Mouse (Mus musculus) liver, embryonic 14.5 days (tissue): ENCODE data around the gene Sys1. TPM values are rescaled to one million over a fixed set of nuclear protein-coding genes. Genes with fewer than 3 reads are reported as not detected.

Experiments used
- ATAC-seq: fragments of 200-750 bp; cut with Nextera tagmentation; 2 replicates; pipeline ENCODE4 v1.8.0; 2017; ENCODE audit warnings: moderate number of reproducible peaks, mild to moderate bottlenecking, moderate library complexity; ENCODE audit not compliant: insufficient read depth
- DNase-seq, 3 experiments: peaks; one replicate each; pipeline ENCODE4 v3.0.0-alpha.2; 2012 to 2013; ENCODE audit warnings: low read depth in 3 of 3, low spot score in 3 of 3
- H3K27ac ChIP-seq: fragments of 300-500 bp; sonication (generic); 2 replicates; pipeline ENCODE4 v1.5.1; 2014; ENCODE audit warnings: moderate library complexity, mild to moderate bottlenecking, control low read depth, inconsistent platforms
- H3K27me3 ChIP-seq: fragments of 300-500 bp; sonication (generic); 2 replicates; pipeline ENCODE4 v1.6.1; 2014; ENCODE audit warnings: mild to moderate bottlenecking, low read length, moderate library complexity; ENCODE audit not compliant: control insufficient read depth, insufficient read depth
- H3K36me3 ChIP-seq: fragments of 300-500 bp; sonication (generic); replicated peaks from 2 replicates; pipeline ENCODE4 v1.6.1; 2014; ENCODE audit warnings: low read depth; ENCODE audit not compliant: control insufficient read depth, insufficient read depth
- H3K4me1 ChIP-seq, 2 experiments: fragments of 200-500 bp in 1 of 2; fragments of 300-500 bp in 1 of 2; sonication (generic) in 1 of 2; replicated peaks; 2 replicates each; pipeline ENCODE4 v1.6.1; 2012 to 2014; ENCODE audit warnings: antibody characterized with exemption in 1 of 2, inconsistent platforms in 1 of 2, low read length in 1 of 2; ENCODE audit not compliant: control insufficient read depth in 2 of 2, insufficient read depth in 2 of 2
- H3K4me2 ChIP-seq: fragments of 300-500 bp; sonication (generic); 2 replicates; pipeline ENCODE4 v1.6.1; 2014; ENCODE audit warnings: low read depth, mild to moderate bottlenecking, control low read depth, moderate library complexity
- H3K4me3 ChIP-seq, 2 experiments: fragments of 200-500 bp in 1 of 2; fragments of 300-500 bp in 1 of 2; sonication (generic) in 1 of 2; 2 replicates each; pipeline ENCODE4 v1.5.1; 2012 to 2014; ENCODE audit warnings: low read depth in 2 of 2, low read length in 2 of 2, mild to moderate bottlenecking in 2 of 2, control low read depth in 1 of 2, inconsistent platforms in 1 of 2, moderate library complexity in 1 of 2; ENCODE audit not compliant: insufficient read depth in 1 of 2
- H3K9ac ChIP-seq: fragments of 300-500 bp; sonication (generic); replicated peaks from 2 replicates; pipeline ENCODE4 v1.6.1; 2014; ENCODE audit warnings: mild to moderate bottlenecking, control low read depth, moderate library complexity
- H3K9me3 ChIP-seq: fragments of 300-500 bp; sonication (generic); 2 replicates; pipeline ENCODE4 v1.6.1; 2016; ENCODE audit warnings: low read length, mixed read lengths; ENCODE audit not compliant: control insufficient read depth
- CTCF ChIP-seq: IDR thresholded peaks from 2 replicates; pipeline ENCODE4 v1.5.1; 2016; ENCODE audit warnings: antibody characterized with exemption, low read depth, control low read depth
- EP300 ChIP-seq: IDR thresholded peaks from 2 replicates; pipeline ENCODE4 v1.6.1; 2016; ENCODE audit warnings: antibody characterized with exemption, low read depth
- WGBS: fragments of 180-500 bp; shearing (Covaris S2); extraction: QIAGEN DNeasy Blood & Tissue Kit; methylation state at CpG from one replicate; pipeline ENCODE4 v1.1.7; 2014; ENCODE audit not compliant: insufficient replicate concordance; 5-methylcytosine and 5-hydroxymethylcytosine counted together
- polyA plus RNA-seq, 2 experiments: library from polyadenylated mRNA; depleted of rRNA in 1 of 2; stranded (reverse) in 1 of 2; unstranded in 1 of 2; fragments of >200 nt; fragmentation: Nextera tagmentation in 1 of 2; extraction: Ambion mirVana in 1 of 2; gene quantifications; 2 replicates each; pipeline versions ENCODE4 v1.2.1 to v1.2.3; 2012 to 2014

The Sys1 gene
- polyA plus RNA-seq, 2 experiments: 15.9 to 30.7 TPM

- no peak for DNase-seq
- H3K4me2 ChIP-seq: no peak overlapping the region
Observed at GRCm38 (mm10) chr2:164452000-164452676, 4.6 kb upstream of the Sys1 start.

GRCm38 (mm10) chr2:164453047-164453757 is 3.6 kb upstream of the Sys1 start:
- Histone ChIP-seq H3K9me3 (no peaks in the 10 kb centered on the region), H3K9ac (no peak overlapping the region)
- 61% methylated on average over 14 of the region's 14 CpGs for WGBS

More at GRCm38 (mm10) chr2:164452000-164452676, 4.6 kb upstream of the Sys1 start:
- Histone ChIP-seq H3K9me3 (no peaks in the 10 kb centered on the region), H3K4me3 (no peak overlapping the region), H3K27ac (no peak overlapping the region), H3K9ac (no peak overlapping the region), H3K27me3 (no peaks in the 10 kb centered on the region), H3K36me3 (no peaks in the 10 kb centered on the region), H3K4me1 (peaks cover 0 to 8% of the 10 kb centered on the region in 2 experiments; a peak in 1 of 4 replicates)
- ATAC-seq: no peak
- TF ChIP-seq CTCF: no peak
- TF ChIP-seq EP300: no peak
- 54% methylated on average over 11 of the region's 13 CpGs for WGBS

GRCm38 (mm10) chr2:164453887-164454500 is 2.8 kb upstream of the Sys1 start:
- 51% methylated on average over 7 of the region's 7 CpGs for WGBS
- H3K27ac ChIP-seq: no peak overlapping the region
- no peak overlapping the region for H3K9ac ChIP-seq
- H3K36me3 ChIP-seq: no peaks in the 10 kb centered on the region
- no peaks in the 10 kb centered on the region for H3K9me3 ChIP-seq
- peaks cover 0 to 8% of the 10 kb centered on the region in 2 experiments; a peak in 1 of 4 replicates for H3K4me1 ChIP-seq
- no peak for ATAC-seq
- TF ChIP-seq EP300: no peak
- TF ChIP-seq CTCF: no peak
- H3K27me3 ChIP-seq: no peaks in the 10 kb centered on the region
- no peak overlapping the region for H3K4me3 ChIP-seq
- no peak for DNase-seq
- H3K4me2 ChIP-seq: no peak overlapping the region

More at GRCm38 (mm10) chr2:164453047-164453757, 3.6 kb upstream of the Sys1 start:
- DNase-seq (no peak), ATAC-seq (no peak)
- no peak overlapping the region for H3K4me3 ChIP-seq
- H3K27ac ChIP-seq: no peak overlapping the region
- no peak for TF ChIP-seq EP300
- TF ChIP-seq CTCF: no peak
- no peaks in the 10 kb centered on the region for H3K27me3 ChIP-seq
- H3K4me1 ChIP-seq: peaks cover 0 to 8% of the 10 kb centered on the region in 2 experiments; a peak in 1 of 4 replicates
- H3K36me3 ChIP-seq: no peaks in the 10 kb centered on the region
- H3K4me2 ChIP-seq: no peak overlapping the region

GRCm38 (mm10) chr2:164454846-164455245 is 1.9 kb upstream of the Sys1 start:
- Histone ChIP-seq H3K4me3 (no peak overlapping the region), H3K36me3 (no peaks in the 10 kb centered on the region), H3K4me1 (peaks cover 0 to 8% of the 10 kb centered on the region in 2 experiments; a peak in 1 of 4 replicates), H3K9ac (no peak overlapping the region), H3K27ac (no peak overlapping the region), H3K27me3 (no peaks in the 10 kb centered on the region), H3K9me3 (no peaks in the 10 kb centered on the region), H3K4me2 (no peak overlapping the region; the same call in 1 of the 2 replicates)
- TF ChIP-seq EP300 (no peak), CTCF (no peak)
- DNase-seq (no peak), ATAC-seq (no peak)
- WGBS: 49% methylated on average over 10 of the region's 10 CpGs
